Mouse (Mus musculus) C2C12 (cell line): ENCODE data around the gene Lgals3bp. TPM values are rescaled to one million over a fixed set of nuclear protein-coding genes. Genes with fewer than 3 reads are reported as not detected.

Source experiments
- H3K27me3 ChIP-seq: one replicate; pipeline ENCODE4 v1.6.1; 2011; ENCODE audit not compliant: control insufficient read depth, insufficient read depth, insufficient read length
- H3K36me3 ChIP-seq: one replicate; pipeline ENCODE4 v1.6.1; 2011; ENCODE audit not compliant: control insufficient read depth, insufficient read depth
- H3K4me3 ChIP-seq: one replicate; pipeline ENCODE4 v1.5.1; 2011; ENCODE audit warnings: mild to moderate bottlenecking, control low read depth; ENCODE audit not compliant: poor library complexity, insufficient read depth, severe bottlenecking
- H3K79me2 ChIP-seq: one replicate; pipeline ENCODE4 v1.6.1; 2011; ENCODE audit not compliant: control insufficient read depth, insufficient read depth
- H3K79me3 ChIP-seq: one replicate; pipeline ENCODE4 v1.6.1; 2011; ENCODE audit warnings: low read depth, control low read depth
- H3ac ChIP-seq: one replicate; pipeline ENCODE3; 2011; ENCODE audit warnings: low read depth; ENCODE audit not compliant: control insufficient read depth, insufficient read length
- CEBPB ChIP-seq: IDR thresholded peaks from one replicate; pipeline ENCODE4 v1.6.1; 2011; ENCODE audit warnings: low read depth, mild to moderate bottlenecking, control low read depth, moderate library complexity
- CTCF ChIP-seq: IDR thresholded peaks from one replicate; pipeline ENCODE4 v1.5.1; 2011; ENCODE audit not compliant: control insufficient read depth, insufficient read depth, insufficient read length
- FOSL1 ChIP-seq: IDR thresholded peaks from one replicate; pipeline ENCODE4 v1.8.0; 2011; ENCODE audit warnings: mild to moderate bottlenecking, low read length; ENCODE audit not compliant: poor library complexity, insufficient read depth, severe bottlenecking
- MAX ChIP-seq: IDR thresholded peaks from one replicate; pipeline ENCODE4 v1.6.1; 2011; ENCODE audit warnings: mild to moderate bottlenecking, control low read depth
- MYOD1 ChIP-seq: IDR thresholded peaks from one replicate; pipeline ENCODE4 v1.6.1; 2011; ENCODE audit warnings: low read depth; ENCODE audit not compliant: control insufficient read depth, insufficient read length
- MYOG ChIP-seq: IDR thresholded peaks from one replicate; pipeline ENCODE4 v1.6.1; 2011; ENCODE audit not compliant: control insufficient read depth, insufficient read length; ENCODE audit errors: extremely low read depth
- USF1 ChIP-seq: IDR thresholded peaks from one replicate; pipeline ENCODE4 v1.6.1; 2011; ENCODE audit warnings: low read depth, mild to moderate bottlenecking, control low read depth, moderate library complexity
- long read RNA-seq, 2 experiments: library from polyadenylated mRNA; unstranded; transcript quantifications; one replicate each; pipeline ENCODE4 v2.0.0; 2019 to 2020
- polyA plus RNA-seq: library from polyadenylated mRNA; unstranded; fragments of >200 nt; fragmentation: generic; extraction: Trizol; gene quantifications from one replicate; pipeline ENCODE4 v1.2.1, GENCODE M21; 2012; ENCODE audit warnings: missing spikeins

Gene Lgals3bp
- polyA plus RNA-seq = 6.6 TPM
- long read RNA-seq, experiment 1, transcript Lgals3bp-201 (6 exons, 2,330 nt) = major isoform, 8 of 11 reads
- long read RNA-seq, experiment 1, partial matches to known transcripts = 3 of 11 reads
- long read RNA-seq, experiment 1, other reads (novel, unspliced or antisense) = 0 of 11 reads
- long read RNA-seq, experiment 2, transcript Lgals3bp-201 (6 exons, 2,330 nt) = major isoform, 14 of 16 reads
- long read RNA-seq, experiment 2, partial matches to known transcripts = 0 of 16 reads
- long read RNA-seq, experiment 2, other reads (novel, unspliced or antisense) = 2 of 16 reads

GRCm38 (mm10) chr11:118401760-118402280, at the start of gene Lgals3bp:
Lgals3bp (minus strand) TSS chr11:118402092.
- Histone ChIP-seq H3ac (no peak within 1 kb of the TSS), H3K27me3 (no peaks in the 10 kb centered on the region), H3K79me3 (no peaks in the 10 kb centered on the region), H3K79me2 (no peaks in the 10 kb centered on the region), H3K36me3 (no peaks in the 10 kb centered on the region), H3K4me3 (no peak within 1 kb of the TSS)
- TF ChIP-seq MAX = no peak
- no peak for TF ChIP-seq MYOG
- TF ChIP-seq FOSL1 = no peak
- no peak for TF ChIP-seq MYOD1
- TF ChIP-seq CTCF = peak; percentile 1
- TF ChIP-seq CEBPB = no peak
- TF ChIP-seq USF1 = peak; percentile 38

DNA sequence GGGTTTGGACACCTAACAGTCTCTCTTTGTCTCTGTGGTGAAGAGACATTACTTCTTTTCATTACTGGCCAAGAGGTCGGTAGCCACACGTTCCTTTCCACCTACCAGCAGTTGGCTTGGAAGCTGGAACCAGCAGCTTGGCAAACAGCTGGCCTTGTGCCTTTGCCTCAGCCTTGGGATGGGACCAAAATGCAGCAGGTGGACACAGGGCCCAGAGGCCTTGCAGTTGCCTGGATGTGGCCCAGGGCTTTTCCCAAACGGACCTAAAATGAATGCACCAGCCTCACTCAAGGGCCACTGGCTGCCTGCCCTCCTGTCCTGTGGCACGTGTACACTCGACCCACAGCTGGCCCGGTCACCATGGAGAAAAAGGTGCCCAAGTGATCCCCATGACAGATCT, 49.3 kb upstream of the Lgals3bp start:
- TF ChIP-seq USF1 = no peak
- TF ChIP-seq FOSL1 = no peak
- TF ChIP-seq MAX = no peak
- no peak for TF ChIP-seq CTCF
- TF ChIP-seq CEBPB = no peak
- Histone ChIP-seq H3K4me3 (no peak overlapping the region), H3K27me3 (peaks cover 62% of the 10 kb centered on the region), H3K36me3 (no peaks in the 10 kb centered on the region), H3ac (no peak overlapping the region), H3K79me3 (no peaks in the 10 kb centered on the region), H3K79me2 (no peaks in the 10 kb centered on the region)

GRCm38 (mm10) chr11:118448385-118448784, 46.5 kb upstream of the Lgals3bp start:
- Histone ChIP-seq H3K36me3 (no peaks in the 10 kb centered on the region), H3K27me3 (peaks cover 57% of the 10 kb centered on the region), H3K79me2 (no peaks in the 10 kb centered on the region), H3K79me3 (no peaks in the 10 kb centered on the region), H3K4me3 (no peak overlapping the region), H3ac (no peak overlapping the region)
- no peak for TF ChIP-seq MYOD1
- TF ChIP-seq MAX = no peak
- TF ChIP-seq USF1 = no peak
- TF ChIP-seq FOSL1 = no peak
- TF ChIP-seq CTCF = no peak
- no peak for TF ChIP-seq CEBPB
- TF ChIP-seq MYOG = no peak

DNA sequence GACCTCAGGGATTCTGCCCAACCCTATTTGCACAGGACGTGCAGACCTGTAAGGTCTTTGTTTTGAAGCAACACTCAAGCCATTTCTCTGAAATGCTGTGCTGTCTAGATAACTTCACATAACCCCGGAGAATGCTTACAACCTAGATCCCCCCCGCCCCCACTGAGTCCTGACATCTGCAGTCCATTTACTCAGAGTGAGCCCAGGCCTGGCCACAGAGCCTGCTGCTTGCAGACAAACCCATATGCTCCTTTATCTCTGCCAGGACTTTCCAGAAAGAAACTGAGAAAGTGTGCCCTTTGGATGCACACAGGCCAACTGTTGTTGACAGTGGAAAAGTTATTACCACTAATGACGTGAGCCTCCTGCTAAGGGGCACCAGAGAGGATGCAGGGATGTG, 45.5 kb upstream of the Lgals3bp start:
- Histone ChIP-seq H3K36me3 (no peaks in the 10 kb centered on the region), H3K27me3 (peaks cover 58% of the 10 kb centered on the region), H3K79me2 (no peaks in the 10 kb centered on the region), H3ac (no peak overlapping the region), H3K4me3 (no peak overlapping the region), H3K79me3 (no peaks in the 10 kb centered on the region)
- TF ChIP-seq MAX (no peak), CTCF (no peak), USF1 (no peak), MYOG (no peak), FOSL1 (no peak), CEBPB (no peak), MYOD1 (no peak)

- TF ChIP-seq FOSL1 = no peak
- TF ChIP-seq CEBPB = no peak
- peak; percentile 88 for TF ChIP-seq CTCF
- TF ChIP-seq MYOG = no peak
- TF ChIP-seq MYOD1 = no peak
- peak; percentile 56 for TF ChIP-seq MAX
- no peak for TF ChIP-seq USF1
- Histone ChIP-seq H3ac (no peak overlapping the region), H3K27me3 (peaks cover 48% of the 10 kb centered on the region), H3K79me2 (no peaks in the 10 kb centered on the region), H3K79me3 (no peaks in the 10 kb centered on the region), H3K36me3 (no peaks in the 10 kb centered on the region), H3K4me3 (no peak overlapping the region)
These were observed 44.0 kb upstream of the Lgals3bp start for GRCm38 (mm10) chr11:118445843-118446242.
